Comparison of ENCODE assay signal across 8 mouse cellular contexts in the genomic region with DNA sequence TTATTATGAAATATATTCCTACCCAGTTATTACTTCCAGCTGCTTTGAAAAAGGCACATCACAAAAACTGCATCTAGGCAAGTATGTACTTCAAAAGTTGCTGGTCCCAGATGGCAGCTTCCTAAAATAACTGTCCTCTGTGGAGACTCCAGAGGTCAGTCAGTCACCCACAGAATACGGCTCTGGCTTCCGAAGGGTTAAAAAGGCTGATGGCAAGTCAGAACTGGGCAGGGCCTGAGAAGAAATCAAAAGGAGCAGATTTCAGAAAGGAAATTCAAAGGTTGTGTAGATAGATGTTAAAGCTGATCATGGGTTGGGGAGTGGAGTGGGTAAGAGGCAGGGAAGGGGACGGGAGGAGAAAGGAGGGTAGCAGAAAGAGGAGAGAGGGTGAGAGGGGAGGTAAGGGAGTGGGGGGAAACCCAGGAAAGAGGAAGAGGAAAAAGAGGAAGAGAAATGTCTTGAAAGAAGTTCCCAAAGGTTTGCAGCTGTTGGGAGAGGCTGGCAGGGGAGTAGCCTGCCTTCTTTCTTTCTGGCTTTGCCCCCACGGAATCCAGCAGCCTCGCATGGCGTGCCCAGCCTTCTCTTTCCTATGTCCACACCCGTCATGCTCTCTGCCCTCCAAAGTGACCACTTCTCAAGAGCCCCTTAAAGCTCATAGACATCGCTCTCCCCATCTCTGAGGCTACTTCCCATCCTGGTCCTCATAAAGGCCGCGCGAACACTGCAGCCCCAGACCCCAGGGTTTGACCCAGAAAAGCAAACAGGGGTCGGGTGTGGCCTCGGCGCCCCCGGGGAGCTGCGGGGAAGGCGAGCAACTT. TPM values are rescaled to one million over a fixed set of nuclear protein-coding genes. Genes with fewer than 3 reads are reported as not detected.
A peak's percentile ranks its signal among the peaks of the same experiment; 100 is the strongest.
DNase-seq lines count a peak whose midpoint lies in the region; ATAC-seq and TF ChIP-seq lines count a peak whose summit lies in the region.

No protein-coding gene starts in this region.

- peaks cover 6% of the 10 kb centered on the region; the same call in 1 of the 2 replicates for H3K36me3 ChIP-seq in embryonic facial prominence, embryonic 14.5 days (ENCODE audit: control insufficient read depth, insufficient read depth, low read length)
- no peaks in the 10 kb centered on the region for H3K36me3 ChIP-seq in intestine, embryonic 14.5 days (ENCODE audit: control insufficient read depth, insufficient read depth, low read length)
- H3K36me3 ChIP-seq in myocyte (ENCODE audit: control insufficient read depth, insufficient read depth): no peaks in the 10 kb centered on the region

- H3K9me3 ChIP-seq in embryonic facial prominence, embryonic 14.5 days (ENCODE audit: control insufficient read depth, low read length): no peaks in the 10 kb centered on the region
- no peaks in the 10 kb centered on the region for H3K9me3 ChIP-seq in intestine, embryonic 14.5 days (ENCODE audit: control insufficient read depth, low read length)

- H3K9ac ChIP-seq in embryonic facial prominence, embryonic 14.5 days (ENCODE audit: low read depth, low read length): peak overlapping the region; percentile 78
- H3K9ac ChIP-seq in intestine, embryonic 14.5 days (ENCODE audit: low read length): peak overlapping the region; percentile 51

- H3K27ac ChIP-seq in left cerebral cortex, adult 2 months: peak overlapping the region; percentile 86
- peak overlapping the region; percentile 45; the same call in 1 of the 2 replicates for H3K27ac ChIP-seq in embryonic facial prominence, embryonic 14.5 days (replicated peaks; ENCODE audit: low read depth, low read length)
- no peak overlapping the region for H3K27ac ChIP-seq in intestine, embryonic 14.5 days (ENCODE audit: low read depth)

- H3K79me2 ChIP-seq in myocyte (ENCODE audit: control insufficient read depth, insufficient read depth): peaks cover 25% of the 10 kb centered on the region

- peak overlapping the region; percentile 85 for H3K4me2 ChIP-seq in embryonic facial prominence, embryonic 14.5 days (ENCODE audit: low read depth, low read length)
- peak overlapping the region; percentile 66 for H3K4me2 ChIP-seq in intestine, embryonic 14.5 days (ENCODE audit: low read length)
- peak overlapping the region; percentile 88 for H3K4me2 ChIP-seq in myocyte (ENCODE audit: low read depth)

- no peak for TF ChIP-seq POLR2A in myocyte (IDR thresholded peaks at IDR 0.05; ENCODE audit: insufficient read length, low read depth)

- no peak for TF ChIP-seq CTCF in left cerebral cortex, adult 2 months (IDR thresholded peaks at IDR 0.05)

- no peak for DNase-seq in left cerebral cortex, adult 2 months (ENCODE audit: extremely low spot score in 1 of 2, low spot score in 2 of 2)
- DNase-seq in left cerebral cortex, adult 18-20 months (ENCODE audit: low spot score in 2 of 2): no peak
- DNase-seq in embryonic facial prominence, embryonic 14.5 days (ENCODE audit: low spot score): no peak
- no peak for DNase-seq in intestine, embryonic 14.5 days (ENCODE audit: low spot score)
- no peak for DNase-seq in urinary bladder, postnatal 36 days (ENCODE audit: low spot score in 2 of 2)
- DNase-seq in left cerebral cortex, postnatal 14 days (ENCODE audit: low spot score in 2 of 2): no peak
- no peak for DNase-seq in retina, postnatal 1 day

- H3K4me1 ChIP-seq in embryonic facial prominence, embryonic 14.5 days (ENCODE audit: control insufficient read depth, insufficient read depth, low read length): peaks cover 31% of the 10 kb centered on the region
- H3K4me1 ChIP-seq in intestine, embryonic 14.5 days (replicated peaks; ENCODE audit: control insufficient read depth, insufficient read depth, low read length): peaks cover 9% of the 10 kb centered on the region; the same call in 1 of the 2 replicates

- intact Hi-C loops in left cerebral cortex, adult 2 months (cut with DNase I): loop anchor here (2.0 to 5.0 kb wide), 4 partner anchors 122 to 336 kb away; no protein-coding TSS in a partner anchor
- intact Hi-C loops in left cerebral cortex, postnatal 14 days (cut with DNase I): loop anchor here (5.0 to 10.0 kb wide), 2 partner anchors 124 to 216 kb away; no protein-coding TSS in a partner anchor

- peak overlapping the region; percentile 45 for H3ac ChIP-seq in myocyte (ENCODE audit: control insufficient read depth, insufficient read length)

- peak overlapping the region; percentile 77 for H3K4me3 ChIP-seq in left cerebral cortex, adult 2 months
- H3K4me3 ChIP-seq in embryonic facial prominence, embryonic 14.5 days (ENCODE audit: low read depth, low read length): peak overlapping the region; percentile 77
- peak overlapping the region; percentile 62 for H3K4me3 ChIP-seq in intestine, embryonic 14.5 days (ENCODE audit: low read depth, low read length)
- peak overlapping the region; percentile 75 for H3K4me3 ChIP-seq in myocyte

- H3K27me3 ChIP-seq in embryonic facial prominence, embryonic 14.5 days (replicated peaks; ENCODE audit: control insufficient read depth, insufficient read depth, low read length): no peaks in the 10 kb centered on the region
- peaks cover 17% of the 10 kb centered on the region; the same call in 1 of the 2 replicates for H3K27me3 ChIP-seq in intestine, embryonic 14.5 days (replicated peaks; ENCODE audit: control insufficient read depth, insufficient read depth, low read length)
- H3K27me3 ChIP-seq in myocyte (ENCODE audit: control insufficient read depth, insufficient read depth, insufficient read length): no peaks in the 10 kb centered on the region

- WGBS in embryonic facial prominence, embryonic 14.5 days: 4% methylated on average over 17 of the region's 17 CpGs
- 9% methylated on average over 17 of the region's 17 CpGs for WGBS in intestine, embryonic 14.5 days

- no peak; the same call in 1 of the 2 replicates for ATAC-seq in embryonic facial prominence, embryonic 14.5 days (ENCODE audit: low read depth)
- 0 out of 2 replicates have a peak, but pooled peaks have one; percentile 22 for ATAC-seq in intestine, embryonic 14.5 days (replicated peaks; ENCODE audit: low FRiP score, low TSS enrichment, low read depth)

TF ChIP-seq in myocyte, 11 proteins besides CTCF, POLR2A, EP300 and RAD21:
- TF ChIP-seq MYOG (IDR thresholded peaks at IDR 0.05; ENCODE audit: control insufficient read depth in 1 of 3, insufficient read depth in 1 of 3, insufficient read length in 2 of 3, low read depth in 2 of 3) (no peak), MYOD1 (IDR thresholded peaks at IDR 0.05; ENCODE audit: control insufficient read depth in 1 of 3, insufficient read length in 2 of 3, low read depth in 2 of 3) (peak in 1 of 3 experiments; percentile 31), TCF3 (IDR thresholded peaks at IDR 0.05; ENCODE audit: insufficient read length, low read depth) (no peak), TCF12 (IDR thresholded peaks at IDR 0.05; ENCODE audit: insufficient read depth, poor library complexity, severe bottlenecking) (no peak)

RNA-seq across cellular contexts. Expression of a gene that starts 0.5 kb away (rescaled TPM):
- 10 to 100 TPM; 32.9 to 34.4 TPM for total RNA-seq in left cerebral cortex, adult 2 months (2021)
- total RNA-seq in left cerebral cortex, adult 18-20 months (2021): 10 to 100 TPM; 27.2 to 31.6 TPM
- 73.9 and 74.8 TPM in 2 replicates for polyA plus RNA-seq in embryonic facial prominence, embryonic 14.5 days (2014; fragmentation: Nextera tagmentation; extraction: Ambion mirVana)
- 39.9 and 43.1 TPM in 2 replicates for polyA plus RNA-seq in intestine, embryonic 14.5 days (2014; fragmentation: Nextera tagmentation; extraction: Ambion mirVana)
- 17.8 TPM for polyA plus RNA-seq in myocyte (2012; fragmentation: generic; extraction: Trizol)
- 10 to 100 TPM; 30.2 to 37.0 TPM for total RNA-seq in left cerebral cortex, postnatal 14 days (2021)

RNA-seq across cellular contexts. Expression of a gene that starts 23.8 kb away (rescaled TPM):
- total RNA-seq in left cerebral cortex, adult 2 months (2021): 10 to 100 TPM; 41.9 to 46.7 TPM
- total RNA-seq in left cerebral cortex, adult 18-20 months (2021): 10 to 100 TPM; 39.9 to 45.0 TPM
- polyA plus RNA-seq in embryonic facial prominence, embryonic 14.5 days (2014; fragmentation: Nextera tagmentation; extraction: Ambion mirVana): 52.8 and 58.6 TPM in 2 replicates
- polyA plus RNA-seq in intestine, embryonic 14.5 days (2014; fragmentation: Nextera tagmentation; extraction: Ambion mirVana): 40.0 and 42.4 TPM in 2 replicates
- 17.4 TPM for polyA plus RNA-seq in myocyte (2012; fragmentation: generic; extraction: Trizol)
- 10 to 100 TPM; 32.8 to 36.3 TPM for total RNA-seq in left cerebral cortex, postnatal 14 days (2021)
